Mouse (Mus musculus) testis, adult 2 months (tissue): Measurements from ENCODE around the gene Net1.

Source experiments
- CTCF ChIP-seq: fragments of 200-500 bp; IDR thresholded peaks from 2 replicates; pipeline ENCODE4 v1.5.1; 2012; ENCODE audit warnings: low read depth, mild to moderate bottlenecking, inconsistent platforms, low read length, moderate library complexity; ENCODE audit not compliant: control insufficient read depth, insufficient read depth, insufficient replicate concordance
- POLR2A ChIP-seq: fragments of 200-500 bp; IDR thresholded peaks from 2 replicates; pipeline ENCODE4 v1.6.1; 2012; ENCODE audit warnings: low read depth, mild to moderate bottlenecking, inconsistent platforms, low read length, moderate library complexity; ENCODE audit not compliant: control insufficient read depth

- TF ChIP-seq POLR2A = no peak
- no peak for TF ChIP-seq CTCF
Observed at GRCm38 (mm10) chr13:3895397-3895980, 22.5 kb downstream of the Net1 start.
